Comparison of ENCODE assay signal across 9 mouse cellular contexts in genomic region chr1:189497031-189497430, GRCm38 (mm10).
"Had no signal": no experiment of that assay in that cellular context is flagged by ENCODE, and none has a peak within 500 bp of the region (broad histone marks: within the 10 kb centered on the region; RNA-seq: fewer than 3 reads in every experiment).

No protein-coding gene starts in this region.

- H3K27me3 ChIP-seq: midbrain, embryonic 12.5 days; neural tube, embryonic 12.5 days had no signal

- DNase-seq: kidney, adult 18-20 months; left cerebral cortex, postnatal 4 days; lung, adult 18-20 months; thymus, postnatal 36 days had no signal

- H3K4me3 ChIP-seq: limb, embryonic 13.5 days; midbrain, embryonic 12.5 days; myocyte; neural tube, embryonic 12.5 days had no signal

- H3K27ac ChIP-seq: limb, embryonic 13.5 days; liver, embryonic 14.5 days; midbrain, embryonic 12.5 days; neural tube, embryonic 12.5 days had no signal

- H3K36me3 ChIP-seq: limb, embryonic 13.5 days; midbrain, embryonic 12.5 days; neural tube, embryonic 12.5 days had no signal

- H3K4me2 ChIP-seq: limb, embryonic 13.5 days; midbrain, embryonic 12.5 days; neural tube, embryonic 12.5 days had no signal

- H3K9ac ChIP-seq: limb, embryonic 13.5 days; liver, embryonic 14.5 days; midbrain, embryonic 12.5 days; neural tube, embryonic 12.5 days had no signal

- H3K4me1 ChIP-seq: neural tube, embryonic 12.5 days had no signal

- H3K9me3 ChIP-seq: limb, embryonic 13.5 days; midbrain, embryonic 12.5 days; neural tube, embryonic 12.5 days had no signal
